Mouse (Mus musculus): Measurements from ENCODE around the gene Olfr3. TPM values are rescaled to one million over a fixed set of nuclear protein-coding genes. Genes with fewer than 3 reads are reported as not detected.

The Olfr3 gene
- total RNA-seq (2015; ENCODE audit: low replicate concordance) = not detected in 2 replicates
- not detected in 2 replicates for total RNA-seq (2017; ENCODE audit: low replicate concordance)

DNA sequence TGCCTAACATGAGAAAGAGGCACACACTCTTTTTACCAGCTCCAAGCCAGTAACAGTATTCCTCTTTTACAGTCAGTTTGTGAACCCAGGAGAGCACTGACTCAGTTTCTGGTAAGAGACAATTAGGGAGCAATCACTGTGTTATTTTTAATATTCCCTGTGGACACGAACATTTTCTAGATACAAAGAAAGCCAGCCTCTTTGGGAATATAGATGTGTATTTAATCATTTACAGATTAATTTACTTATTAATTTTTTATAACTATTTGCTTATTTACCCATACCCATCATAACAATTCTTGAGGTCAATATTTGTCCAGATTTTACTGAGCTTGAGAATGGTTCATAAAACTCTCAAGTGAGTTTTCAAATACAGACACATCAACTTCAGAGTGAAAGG lies at the start of gene Olfr3:
Gene Olfr3, minus strand, starts transcription at position 101 of the 400 bp plus-strand sequence.
- ATAC-seq (replicated peaks; ENCODE audit: low FRiP score, poor library complexity, severe bottlenecking) = no peak

DNA sequence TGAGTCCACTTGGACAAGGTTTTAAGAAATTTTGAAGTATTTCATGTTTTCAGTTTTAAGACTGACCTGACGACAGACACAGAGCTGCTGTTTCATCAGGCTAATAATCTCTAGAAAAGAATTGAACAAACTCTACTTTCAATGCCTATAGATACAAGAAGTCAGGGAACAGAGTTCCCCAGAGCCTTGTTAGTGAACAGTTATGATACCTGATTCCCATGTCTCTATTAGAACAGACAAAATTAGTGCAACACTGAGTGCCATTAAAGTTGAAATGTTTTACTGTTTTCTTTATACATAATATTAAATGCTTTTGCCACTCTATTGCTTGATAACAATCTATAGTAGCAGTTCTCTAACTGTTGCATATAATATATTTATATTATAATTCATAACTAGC lies 45.7 kb upstream of the Olfr3 start, which contains the start of gene Olfr351:
Gene Olfr351, minus strand, starts transcription at position 101 of the 400 bp plus-strand sequence.
- no peak for ATAC-seq (replicated peaks; ENCODE audit: low FRiP score, poor library complexity, severe bottlenecking)

DNA sequence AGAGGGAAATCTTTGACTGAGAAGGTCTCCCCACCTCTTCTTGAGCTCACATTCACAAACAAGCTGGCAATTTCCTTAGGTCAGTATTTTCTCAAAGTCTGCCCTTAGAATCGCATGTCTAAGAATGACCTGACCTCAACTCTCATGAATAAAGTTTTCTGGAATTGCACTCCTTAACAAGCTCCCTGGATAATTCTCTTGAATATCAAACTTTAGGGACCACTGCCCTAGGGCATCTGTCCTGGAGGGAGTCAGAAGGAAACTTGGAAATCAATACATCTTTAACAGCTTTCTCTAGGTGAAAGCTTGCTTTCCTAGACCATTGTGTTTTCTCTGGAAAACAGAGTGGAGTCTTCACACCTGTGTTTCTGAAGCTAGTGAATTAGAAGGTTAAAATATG lies 29.2 kb upstream of the Olfr3 start, which contains the start of gene Olfr350:
Gene Olfr350, plus strand, starts transcription at position 301 of the 400 bp plus-strand sequence.
- ATAC-seq (replicated peaks; ENCODE audit: low FRiP score, poor library complexity, severe bottlenecking) = no peak

DNA sequence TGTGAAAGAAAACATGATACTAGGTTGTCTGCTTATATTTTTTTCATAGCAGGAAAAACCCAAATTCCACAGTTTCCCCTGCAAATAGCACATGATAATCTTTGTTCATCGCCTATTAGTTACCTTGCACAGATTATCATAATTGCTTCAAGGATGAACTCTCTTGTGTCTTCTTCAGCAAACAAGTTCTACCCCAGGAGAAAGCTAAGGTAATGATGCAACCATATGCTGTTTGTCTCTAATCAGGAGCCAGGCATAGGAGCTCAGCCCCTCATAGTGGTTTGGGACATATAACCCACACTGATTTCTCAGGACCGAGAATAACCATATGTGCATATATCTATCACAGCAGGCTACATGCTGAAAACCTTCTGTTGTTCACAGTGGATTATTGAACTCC lies 26.6 kb downstream of the Olfr3 start, which contains the start of gene Olfr50:
Gene Olfr50, plus strand, starts transcription at position 301 of the 400 bp plus-strand sequence.
- ATAC-seq (replicated peaks; ENCODE audit: low FRiP score, poor library complexity, severe bottlenecking) = no peak

DNA sequence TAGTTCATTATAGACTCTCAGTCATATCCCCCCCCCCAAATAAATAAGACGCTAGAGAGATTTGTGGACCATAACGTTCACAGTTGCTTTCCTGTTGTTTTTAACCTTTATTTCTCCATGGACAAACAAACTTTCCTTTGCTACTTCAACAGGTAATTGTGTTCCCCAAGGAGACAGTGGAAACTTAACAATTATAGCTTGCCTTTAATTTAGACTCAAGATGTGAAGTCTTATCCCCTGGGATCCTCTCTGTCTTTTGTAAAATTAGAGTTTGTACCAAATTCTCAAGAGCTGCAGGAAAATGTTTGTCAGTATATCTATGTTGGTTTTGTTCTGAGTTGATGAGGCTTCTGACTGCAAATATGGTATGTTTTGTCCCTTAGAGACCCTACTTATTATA lies 32.9 kb downstream of the Olfr3 start, which contains the start of gene Olfr348:
Gene Olfr348, plus strand, starts transcription at position 301 of the 400 bp plus-strand sequence.
- ATAC-seq (replicated peaks; ENCODE audit: low FRiP score, poor library complexity, severe bottlenecking) = no peak

Other genes starting within 250 kb of the Olfr3 start
- gene Olfr345, start 177.0 kb downstream of the Olfr3 start, total RNA-seq (2015; ENCODE audit: low replicate concordance) = not detected in 2 replicates
- gene Olfr345, start 177.0 kb downstream of the Olfr3 start, total RNA-seq (2017; ENCODE audit: low replicate concordance) = not detected in 2 replicates
- not detected in 2 replicates for gene Olfr346, start 131.2 kb downstream of the Olfr3 start, total RNA-seq (2015; ENCODE audit: low replicate concordance)
- not detected in 2 replicates for gene Olfr346, start 131.2 kb downstream of the Olfr3 start, total RNA-seq (2017; ENCODE audit: low replicate concordance)
- not detected in 2 replicates for gene Olfr347, start 85.1 kb downstream of the Olfr3 start, total RNA-seq (2015; ENCODE audit: low replicate concordance)
- not detected in 2 replicates for gene Olfr347, start 85.1 kb downstream of the Olfr3 start, total RNA-seq (2017; ENCODE audit: low replicate concordance)
- gene Olfr348, start 32.8 kb downstream of the Olfr3 start, total RNA-seq (2015; ENCODE audit: low replicate concordance) = not detected in 2 replicates
- gene Olfr348, start 32.8 kb downstream of the Olfr3 start, total RNA-seq (2017; ENCODE audit: low replicate concordance) = not detected in 2 replicates
- gene Olfr50, start 26.5 kb downstream of the Olfr3 start, total RNA-seq (2015; ENCODE audit: low replicate concordance) = not detected in 2 replicates
- not detected in 2 replicates for gene Olfr50, start 26.5 kb downstream of the Olfr3 start, total RNA-seq (2017; ENCODE audit: low replicate concordance)
- not detected in 2 replicates for gene Olfr350, start 29.3 kb upstream of the Olfr3 start, total RNA-seq (2015; ENCODE audit: low replicate concordance)
- gene Olfr350, start 29.3 kb upstream of the Olfr3 start, total RNA-seq (2017; ENCODE audit: low replicate concordance) = not detected in 2 replicates
- not detected in 2 replicates for gene Olfr351, start 45.6 kb upstream of the Olfr3 start, total RNA-seq (2015; ENCODE audit: low replicate concordance)
- gene Olfr351, start 45.6 kb upstream of the Olfr3 start, total RNA-seq (2017; ENCODE audit: low replicate concordance) = not detected in 2 replicates
- gene Olfr352, start 51.4 kb upstream of the Olfr3 start, total RNA-seq (2015; ENCODE audit: low replicate concordance) = not detected in 2 replicates
- gene Olfr352, start 51.4 kb upstream of the Olfr3 start, total RNA-seq (2017; ENCODE audit: low replicate concordance) = not detected in 2 replicates
- gene Olfr353, start 75.9 kb upstream of the Olfr3 start, total RNA-seq (2015; ENCODE audit: low replicate concordance) = not detected in 2 replicates
- gene Olfr353, start 75.9 kb upstream of the Olfr3 start, total RNA-seq (2017; ENCODE audit: low replicate concordance) = not detected in 2 replicates
- gene Olfr354, start 88.6 kb upstream of the Olfr3 start, total RNA-seq (2015; ENCODE audit: low replicate concordance) = not detected in 2 replicates
- gene Olfr354, start 88.6 kb upstream of the Olfr3 start, total RNA-seq (2017; ENCODE audit: low replicate concordance) = not detected in 2 replicates
- not detected in 2 replicates for gene Olfr355, start 111.9 kb upstream of the Olfr3 start, total RNA-seq (2015; ENCODE audit: low replicate concordance)
- not detected in 2 replicates for gene Olfr355, start 111.9 kb upstream of the Olfr3 start, total RNA-seq (2017; ENCODE audit: low replicate concordance)
- not detected in 2 replicates for gene Olfr356, start 120.1 kb upstream of the Olfr3 start, total RNA-seq (2015; ENCODE audit: low replicate concordance)
- not detected in 2 replicates for gene Olfr356, start 120.1 kb upstream of the Olfr3 start, total RNA-seq (2017; ENCODE audit: low replicate concordance)
- not detected in 2 replicates for gene Olfr357, start 176.8 kb upstream of the Olfr3 start, total RNA-seq (2015; ENCODE audit: low replicate concordance)
- gene Olfr357, start 176.8 kb upstream of the Olfr3 start, total RNA-seq (2017; ENCODE audit: low replicate concordance) = not detected in 2 replicates
- not detected in 2 replicates for gene Olfr358, start 192.3 kb upstream of the Olfr3 start, total RNA-seq (2015; ENCODE audit: low replicate concordance)
- not detected in 2 replicates for gene Olfr358, start 192.3 kb upstream of the Olfr3 start, total RNA-seq (2017; ENCODE audit: low replicate concordance)
- gene Olfr360, start 248.7 kb upstream of the Olfr3 start, total RNA-seq (2015; ENCODE audit: low replicate concordance) = not detected in 2 replicates
- not detected in 2 replicates for gene Olfr360, start 248.7 kb upstream of the Olfr3 start, total RNA-seq (2017; ENCODE audit: low replicate concordance)